Mouse (Mus musculus) urinary bladder, postnatal 25 days (tissue): ENCODE measurements around the gene Brwd1.
"Not testable (repeated sequence)": the region's sequence is repeated elsewhere in the genome, so short reads cannot be mapped to it uniquely, and the experiment has no call there.

ENCODE experiments used
- DNase-seq: peaks from one replicate; pipeline ENCODE4 v3.0.0; 2022; ENCODE audit warnings: low spot score

Gene Brwd1

GRCm38 (mm10) chr16:95983601-95984000, 98.7 kb downstream of the Brwd1 start:
- no peak for DNase-seq

GRCm38 (mm10) chr16:95970841-95971240, 111.5 kb downstream of the Brwd1 start:
- DNase-seq: no peak

GRCm38 (mm10) chr16:95967455-95967854, 114.9 kb downstream of the Brwd1 start:
- no peak for DNase-seq

- peak; percentile 45 for DNase-seq
Observed at GRCm38 (mm10) chr16:95964427-95965023, 117.8 kb downstream of the Brwd1 start.

GRCm38 (mm10) chr16:95961484-95961883, 120.8 kb downstream of the Brwd1 start:
- DNase-seq: not testable (repeated sequence)

- not testable (repeated sequence) for DNase-seq
Observed at GRCm38 (mm10) chr16:95960689-95961088, 121.6 kb downstream of the Brwd1 start.

- DNase-seq: no peak
Observed at GRCm38 (mm10) chr16:95958080-95958479, 124.2 kb downstream of the Brwd1 start.

GRCm38 (mm10) chr16:95956618-95957017, 125.7 kb downstream of the Brwd1 start:
- no peak for DNase-seq

- DNase-seq: no peak
Observed at GRCm38 (mm10) chr16:95955716-95956346, 126.5 kb downstream of the Brwd1 start.

- no peak for DNase-seq
Observed at GRCm38 (mm10) chr16:95954341-95954740, 128.0 kb downstream of the Brwd1 start.

GRCm38 (mm10) chr16:95953159-95953650, 129.1 kb downstream of the Brwd1 start:
- no peak for DNase-seq

GRCm38 (mm10) chr16:95951471-95951870, 130.9 kb downstream of the Brwd1 start:
- no peak for DNase-seq

GRCm38 (mm10) chr16:95945389-95946311, 136.7 kb downstream of the Brwd1 start:
- DNase-seq: peak; percentile 55

- DNase-seq: no peak
Observed at GRCm38 (mm10) chr16:95943186-95943585, 139.1 kb downstream of the Brwd1 start.
